Mouse (Mus musculus) heart, embryonic 11.5 days (tissue): ENCODE data around the gene Ccdc137. TPM values are rescaled to one million over a fixed set of nuclear protein-coding genes. Genes with fewer than 3 reads are reported as not detected.

ENCODE experiments used
- ATAC-seq: fragments of 200-750 bp; cut with Nextera tagmentation; replicated peaks from 2 replicates; pipeline ENCODE4 v1.8.0; 2017; ENCODE audit warnings: moderate library complexity; ENCODE audit not compliant: insufficient number of reproducible peaks, low FRiP score, low TSS enrichment
- H3K27ac ChIP-seq: fragments of 300-500 bp; sonication (generic); 2 replicates; pipeline ENCODE4 v1.5.1; 2014; ENCODE audit warnings: mild to moderate bottlenecking, low read depth, low read length
- H3K27me3 ChIP-seq: fragments of 300-500 bp; sonication (generic); 2 replicates; pipeline ENCODE4 v1.6.1; 2014; ENCODE audit warnings: mild to moderate bottlenecking, low read length, mixed read lengths; ENCODE audit not compliant: control insufficient read depth, insufficient read depth
- H3K36me3 ChIP-seq: fragments of 300-500 bp; sonication (generic); 2 replicates; pipeline ENCODE4 v1.6.1; 2014; ENCODE audit warnings: mild to moderate bottlenecking, low read length, moderate library complexity, mixed read lengths; ENCODE audit not compliant: control insufficient read depth, insufficient read depth
- H3K4me1 ChIP-seq: fragments of 300-500 bp; sonication (generic); 2 replicates; pipeline ENCODE4 v1.6.1; 2014; ENCODE audit warnings: low read length; ENCODE audit not compliant: control insufficient read depth, insufficient read depth
- H3K4me2 ChIP-seq: fragments of 300-500 bp; sonication (generic); 2 replicates; pipeline ENCODE4 v1.6.1; 2014; ENCODE audit warnings: mild to moderate bottlenecking, moderate library complexity
- H3K4me3 ChIP-seq: fragments of 300-500 bp; sonication (generic); 2 replicates; pipeline ENCODE4 v1.5.1; 2014; ENCODE audit warnings: low read depth, low read length
- H3K9ac ChIP-seq: fragments of 300-500 bp; sonication (generic); 2 replicates; pipeline ENCODE4 v1.6.1; 2014; ENCODE audit warnings: mild to moderate bottlenecking, low read depth, low read length, moderate library complexity
- H3K9me3 ChIP-seq: fragments of 300-500 bp; sonication (generic); replicated peaks from 2 replicates; pipeline ENCODE4 v1.6.1; 2016; ENCODE audit warnings: low read length; ENCODE audit not compliant: control insufficient read depth
- WGBS: fragments of 180-500 bp; shearing (Covaris S2); extraction: QIAGEN DNeasy Blood & Tissue Kit; methylation state at CpG from one replicate; pipeline ENCODE4 v1.1.7; 2014; ENCODE audit not compliant: insufficient replicate concordance; 5-methylcytosine and 5-hydroxymethylcytosine counted together
- polyA plus RNA-seq: library from polyadenylated mRNA; unstranded; fragments of >200 nt; fragmentation: Nextera tagmentation; extraction: Ambion mirVana; gene quantifications from 2 replicates; pipeline ENCODE4 v1.2.1, GENCODE M21; 2014

Gene Ccdc137
- polyA plus RNA-seq, 1 experiment from 2014 or later, result 27.5 TPM

- H3K27me3 ChIP-seq, result no peaks in the 10 kb centered on the region
- H3K4me1 ChIP-seq, result no peaks in the 10 kb centered on the region; the same call in 1 of the 2 replicates
- H3K4me2 ChIP-seq, result no peak overlapping the region
- H3K36me3 ChIP-seq, result peaks cover 16% of the 10 kb centered on the region
- no peak overlapping the region for H3K4me3 ChIP-seq
- no peaks in the 10 kb centered on the region for H3K9me3 ChIP-seq
- no peak overlapping the region for H3K9ac ChIP-seq
- no peak for ATAC-seq
- 76% methylated on average over 5 of the region's 5 CpGs for WGBS
- no peak overlapping the region for H3K27ac ChIP-seq
These were observed 41.0 kb downstream of the Ccdc137 start for GRCm38 (mm10) chr11:120498891-120499290.

GRCm38 (mm10) chr11:120499894-120500293 lies 42.0 kb downstream of the Ccdc137 start:
- Histone ChIP-seq H3K27me3 (no peaks in the 10 kb centered on the region), H3K4me2 (no peak overlapping the region), H3K4me1 (no peaks in the 10 kb centered on the region; the same call in 1 of the 2 replicates), H3K27ac (no peak overlapping the region), H3K9ac (no peak overlapping the region), H3K9me3 (no peaks in the 10 kb centered on the region), H3K36me3 (peaks cover 16% of the 10 kb centered on the region), H3K4me3 (no peak overlapping the region)
- 73% methylated on average over 6 of the region's 6 CpGs for WGBS
- no peak for ATAC-seq

GRCm38 (mm10) chr11:120500357-120500756 lies 42.4 kb downstream of the Ccdc137 start:
- no peak overlapping the region for H3K4me2 ChIP-seq
- no peak overlapping the region for H3K27ac ChIP-seq
- H3K9ac ChIP-seq, result no peak overlapping the region
- H3K36me3 ChIP-seq, result peaks cover 13% of the 10 kb centered on the region
- ATAC-seq, result no peak
- H3K4me1 ChIP-seq, result no peaks in the 10 kb centered on the region; the same call in 1 of the 2 replicates
- H3K4me3 ChIP-seq, result no peak overlapping the region
- 9% methylated on average over 3 of the region's 3 CpGs for WGBS
- H3K27me3 ChIP-seq, result no peaks in the 10 kb centered on the region
- H3K9me3 ChIP-seq, result no peaks in the 10 kb centered on the region

- H3K9ac ChIP-seq, result no peak overlapping the region
- H3K27ac ChIP-seq, result no peak overlapping the region
- H3K4me1 ChIP-seq, result no peaks in the 10 kb centered on the region; the same call in 1 of the 2 replicates
- no peaks in the 10 kb centered on the region for H3K27me3 ChIP-seq
- no peak for ATAC-seq
- H3K4me2 ChIP-seq, result no peak overlapping the region
- no peak overlapping the region for H3K4me3 ChIP-seq
- no peaks in the 10 kb centered on the region for H3K9me3 ChIP-seq
- 63% methylated on average over 6 of the region's 6 CpGs for WGBS
- H3K36me3 ChIP-seq, result peaks cover 9% of the 10 kb centered on the region
These were observed 43.1 kb downstream of the Ccdc137 start for GRCm38 (mm10) chr11:120501018-120501417.

GRCm38 (mm10) chr11:120501701-120502100 lies 43.8 kb downstream of the Ccdc137 start:
- H3K36me3 ChIP-seq, result peaks cover 6% of the 10 kb centered on the region; the same call in 1 of the 2 replicates
- no peak overlapping the region for H3K4me3 ChIP-seq
- no peak overlapping the region for H3K27ac ChIP-seq
- 90% methylated on average over 4 of the region's 4 CpGs for WGBS
- H3K9ac ChIP-seq, result no peak overlapping the region
- no peaks in the 10 kb centered on the region; the same call in 1 of the 2 replicates for H3K4me1 ChIP-seq
- H3K9me3 ChIP-seq, result no peaks in the 10 kb centered on the region
- H3K27me3 ChIP-seq, result no peaks in the 10 kb centered on the region
- no peak overlapping the region for H3K4me2 ChIP-seq
- no peak for ATAC-seq

- peaks cover 3% of the 10 kb centered on the region; the same call in 1 of the 2 replicates for H3K4me1 ChIP-seq
- H3K4me2 ChIP-seq, result no peak overlapping the region
- ATAC-seq, result no peak
- no peaks in the 10 kb centered on the region for H3K36me3 ChIP-seq
- no peak overlapping the region for H3K4me3 ChIP-seq
- no peak overlapping the region for H3K9ac ChIP-seq
- no peaks in the 10 kb centered on the region for H3K27me3 ChIP-seq
- H3K9me3 ChIP-seq, result no peaks in the 10 kb centered on the region
- WGBS, result 75% methylated on average over 3 of the region's 3 CpGs
- H3K27ac ChIP-seq, result no peak overlapping the region
These were observed 47.7 kb downstream of the Ccdc137 start for GRCm38 (mm10) chr11:120505661-120506060.

- WGBS, result 56% methylated on average over 4 of the region's 4 CpGs
- no peak for ATAC-seq
These were observed 49.0 kb downstream of the Ccdc137 start for GRCm38 (mm10) chr11:120506899-120507298.

GRCm38 (mm10) chr11:120507611-120508289 lies 49.8 kb downstream of the Ccdc137 start:
- 66% methylated on average over 13 of the region's 13 CpGs for WGBS
- no peaks in the 10 kb centered on the region for H3K27me3 ChIP-seq
- H3K9ac ChIP-seq, result no peak overlapping the region
- H3K4me1 ChIP-seq, result peaks cover 3% of the 10 kb centered on the region; the same call in 1 of the 2 replicates
- H3K9me3 ChIP-seq, result no peaks in the 10 kb centered on the region
- H3K4me2 ChIP-seq, result no peak overlapping the region
- no peak for ATAC-seq
- H3K36me3 ChIP-seq, result no peaks in the 10 kb centered on the region
- no peak overlapping the region for H3K27ac ChIP-seq
- no peak overlapping the region for H3K4me3 ChIP-seq

More at GRCm38 (mm10) chr11:120506899-120507298, 49.0 kb downstream of the Ccdc137 start:
- Histone ChIP-seq H3K9me3 (no peaks in the 10 kb centered on the region), H3K27ac (no peak overlapping the region), H3K27me3 (no peaks in the 10 kb centered on the region), H3K9ac (no peak overlapping the region), H3K4me3 (no peak overlapping the region), H3K36me3 (no peaks in the 10 kb centered on the region), H3K4me1 (peaks cover 3% of the 10 kb centered on the region; the same call in 1 of the 2 replicates), H3K4me2 (no peak overlapping the region)
